9 mouse cellular contexts compared by ENCODE assay signal in the genomic region with DNA sequence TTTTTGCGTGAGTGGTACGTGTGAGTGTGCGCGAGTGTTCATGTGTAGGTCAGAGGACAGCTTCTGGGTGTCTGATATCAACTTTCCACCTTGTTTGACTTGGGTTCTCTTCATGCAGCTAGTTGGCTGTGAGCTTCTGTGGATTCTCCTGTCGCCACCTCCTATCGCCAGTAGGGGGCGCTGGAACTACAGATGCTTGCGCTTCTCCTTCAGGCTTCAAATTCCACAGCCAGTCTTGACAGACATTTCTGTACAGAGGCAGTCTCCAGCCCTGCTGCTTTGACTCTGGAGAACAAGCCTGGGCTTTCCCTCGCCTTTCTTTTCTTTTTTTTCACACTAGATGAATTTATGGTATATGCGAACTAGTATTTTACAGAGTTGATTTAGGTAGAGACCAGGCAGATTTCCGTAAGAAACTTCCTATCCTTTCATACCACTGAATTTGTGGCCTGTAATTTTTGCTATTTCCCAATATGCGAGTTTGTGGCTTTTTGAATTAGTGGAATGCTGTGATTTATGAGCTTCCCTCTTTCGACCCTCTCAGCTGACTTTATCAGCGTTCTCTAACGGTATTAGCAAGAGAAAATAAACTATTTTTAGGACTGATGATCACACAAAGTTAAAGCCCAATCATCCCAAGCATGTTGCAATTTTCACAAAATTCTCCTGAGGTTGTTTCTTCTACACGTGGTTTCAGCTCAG.
DNase-seq lines count a peak whose midpoint lies in the region; ATAC-seq and TF ChIP-seq lines count a peak whose summit lies in the region.
"Had no signal": no experiment of that assay in that cellular context is flagged by ENCODE, and none has a peak within 500 bp of the region (broad histone marks: within the 10 kb centered on the region; RNA-seq: fewer than 3 reads in every experiment).

No protein-coding gene starts in this region.

- peaks cover 4% of the 10 kb centered on the region; the same call in 1 of the 2 replicates for H3K9me3 ChIP-seq in G1E (replicated peaks)
- H3K9me3 ChIP-seq: midbrain, embryonic 12.5 days had no signal

- TF ChIP-seq CTCF in G1E (IDR thresholded peaks at IDR 0.05; ENCODE audit: low read depth, low read length), result peak; percentile 38
- TF ChIP-seq CTCF in layer of hippocampus, adult 2 months (conservative IDR thresholded peaks at IDR 0.05), result peak; percentile 99

- H3K27me3 ChIP-seq in G1E (ENCODE audit: insufficient read depth, low read length), result no peaks in the 10 kb centered on the region
- H3K27me3 ChIP-seq: midbrain, embryonic 12.5 days had no signal

- H3K4me3 ChIP-seq in G1E (ENCODE audit: low read depth, low read length), result no peak overlapping the region
- H3K4me3 ChIP-seq in layer of hippocampus, adult 2 months, result no peak overlapping the region
- H3K4me3 ChIP-seq: midbrain, embryonic 12.5 days had no signal

- DNase-seq in G1E (ENCODE audit: low spot score), result no peak
- peak; percentile 79 for DNase-seq in adrenal gland, postnatal 25 days
- DNase-seq in embryo, embryonic 9.5 days (ENCODE audit: extremely low spot score), result peak; percentile 69
- DNase-seq in heart, adult 8-10 months (ENCODE audit: low spot score), result peak; percentile 78
- peak; percentile 80 to 85 for DNase-seq in layer of hippocampus, adult 2 months (ENCODE audit: low spot score in 2 of 2)
- DNase-seq in lung, postnatal 14 days, result peak; percentile 89
- DNase-seq in right cerebral cortex, postnatal 4 days, result peak; percentile 87

- ATAC-seq in G1E (ENCODE audit: extremely low read depth, insufficient number of reproducible peaks, low FRiP score, poor library complexity, severe bottlenecking), result no peak
- ATAC-seq in erythroid progenitor cell, adult 5-6 weeks (replicated peaks; ENCODE audit: low FRiP score, poor library complexity, severe bottlenecking), result no peak

- no peak overlapping the region for H3K27ac ChIP-seq in layer of hippocampus, adult 2 months
- H3K27ac ChIP-seq: midbrain, embryonic 12.5 days had no signal

- no peaks in the 10 kb centered on the region for H3K4me1 ChIP-seq in G1E (ENCODE audit: insufficient read depth, low read depth, low read length)
- H3K4me1 ChIP-seq: midbrain, embryonic 12.5 days had no signal

- no peaks in the 10 kb centered on the region for H3K36me3 ChIP-seq in G1E (replicated peaks)
- H3K36me3 ChIP-seq: midbrain, embryonic 12.5 days had no signal
